Mouse (Mus musculus) WW6 (cell line): ENCODE data around the gene 6430550D23Rik.

Experiments used
- DNase-seq: peaks from one replicate; pipeline ENCODE4 v3.0.0-alpha.2; 2013; ENCODE audit warnings: low read depth, low spot score

6430550D23Rik gene

DNA sequence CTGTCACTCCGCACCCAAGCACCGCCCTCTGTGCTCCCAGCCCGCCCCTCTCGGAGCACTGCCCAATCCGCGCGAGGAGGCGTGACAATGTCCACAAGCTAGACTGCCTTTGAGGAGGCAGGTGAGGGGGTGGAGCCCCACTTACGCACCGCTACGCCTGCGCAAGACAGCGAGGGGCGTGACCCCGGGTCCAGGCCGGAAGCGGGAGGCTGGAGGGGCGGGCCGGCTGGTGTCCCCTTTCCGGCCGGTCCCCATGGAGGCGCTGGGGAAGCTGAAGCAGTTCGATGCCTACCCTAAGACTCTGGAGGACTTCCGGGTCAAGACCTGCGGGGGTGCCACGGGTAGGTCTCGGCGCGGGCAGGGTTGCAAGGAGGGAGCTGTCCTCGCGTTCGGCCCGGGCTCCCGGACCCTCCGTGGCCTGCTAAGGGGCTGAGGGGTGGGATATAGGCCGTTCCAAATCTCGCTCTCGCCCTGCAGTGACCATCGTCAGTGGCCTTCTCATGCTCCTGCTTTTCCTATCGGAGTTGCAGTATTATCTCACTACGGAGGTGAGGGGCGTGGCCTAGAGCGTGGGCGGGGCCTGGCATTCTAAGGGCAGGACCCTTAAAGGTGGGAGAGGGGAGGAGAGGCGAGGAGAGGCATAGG lies at the start of gene 6430550D23Rik, which contains the start of gene Ergic3:
TSS of gene 6430550D23Rik (minus strand) at position 90 of the 645 bp plus-strand sequence.
TSS of gene Ergic3 (plus strand) at position 158 of the 645 bp plus-strand sequence.
- DNase-seq, result peak; percentile 98

DNA sequence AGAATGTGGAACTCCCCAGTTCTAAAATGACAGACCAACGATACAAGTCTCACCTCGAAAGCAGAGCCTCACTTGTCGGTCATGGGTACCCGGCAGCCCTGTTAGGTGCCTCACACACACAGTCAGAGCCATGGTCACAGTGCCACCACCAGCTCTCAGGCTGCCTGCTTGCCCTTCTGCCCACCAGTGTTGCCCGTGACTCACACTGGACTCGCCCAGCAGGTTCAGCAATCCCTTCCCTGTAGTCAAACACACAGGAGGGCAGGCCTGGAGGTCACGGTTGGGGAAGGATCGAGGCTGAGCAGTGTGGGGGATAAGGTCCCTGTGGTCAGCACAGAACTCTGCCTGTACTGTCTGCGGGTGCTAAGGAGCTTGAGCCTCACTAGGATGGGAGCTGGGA lies 45.0 kb upstream of the 6430550D23Rik start, which contains the start of gene Fer1l4:
TSS of gene Fer1l4 (minus strand) at position 132 of the 400 bp plus-strand sequence.
- no peak for DNase-seq

DNA sequence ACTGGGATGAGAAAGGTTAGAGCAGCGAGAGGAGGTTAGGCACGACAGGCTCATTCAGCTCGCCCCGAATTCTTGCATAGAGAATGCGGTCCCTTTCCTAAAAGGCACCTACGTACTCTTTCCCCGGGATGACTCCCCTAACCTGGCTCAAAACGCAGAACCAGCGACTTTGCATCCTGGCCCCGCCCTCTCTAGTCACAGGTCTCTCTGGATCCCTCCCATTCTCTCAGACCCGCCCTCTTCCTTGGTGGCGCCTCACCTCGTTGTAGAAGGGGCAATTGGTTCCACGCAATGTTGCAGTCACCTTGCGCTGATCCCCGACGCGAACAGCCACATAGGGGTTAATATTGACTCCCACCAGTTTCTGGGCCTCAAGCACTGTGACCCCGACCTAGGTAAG lies 40.2 kb upstream of the 6430550D23Rik start:
- DNase-seq, result no peak

DNA sequence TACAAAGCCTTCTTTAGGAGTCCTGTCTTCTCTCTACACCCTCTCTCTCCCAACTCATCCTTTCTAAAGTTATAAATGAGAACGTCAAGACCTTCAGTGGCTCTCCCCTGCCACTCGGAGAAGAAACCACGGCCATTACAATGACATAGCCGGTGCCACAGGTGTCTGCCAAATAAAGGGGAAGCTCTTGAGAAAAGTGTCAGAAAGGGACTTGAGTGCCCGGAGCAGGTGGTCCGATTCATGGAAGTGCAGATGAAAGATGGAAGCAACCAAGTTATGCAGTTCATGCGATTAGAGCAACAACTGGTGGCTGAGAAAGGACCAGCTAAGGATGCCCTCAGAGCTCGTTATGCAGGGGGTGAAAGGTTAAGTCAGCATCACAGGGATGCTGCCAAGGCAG lies 35.1 kb upstream of the 6430550D23Rik start:
- no peak for DNase-seq

DNA sequence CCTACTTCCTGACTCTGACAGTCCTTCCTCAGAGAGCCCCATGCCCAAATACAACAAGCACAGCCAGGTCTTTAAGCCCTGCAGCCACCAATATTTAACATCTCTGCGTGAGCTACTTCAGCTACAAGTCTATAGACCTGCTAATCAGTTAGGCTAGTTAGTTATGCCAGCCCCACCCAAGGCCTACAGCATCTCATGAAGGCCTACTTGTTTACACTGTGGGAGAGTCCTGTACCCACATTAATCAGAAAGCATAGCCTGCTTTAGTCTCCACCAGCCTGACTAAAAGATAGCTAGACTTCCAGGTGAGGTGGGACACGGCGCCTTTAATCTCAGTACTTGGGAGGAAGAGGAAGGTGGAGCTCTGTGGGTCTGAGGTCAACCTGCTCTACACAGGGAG lies 31.6 kb upstream of the 6430550D23Rik start:
- DNase-seq, result no peak

DNA sequence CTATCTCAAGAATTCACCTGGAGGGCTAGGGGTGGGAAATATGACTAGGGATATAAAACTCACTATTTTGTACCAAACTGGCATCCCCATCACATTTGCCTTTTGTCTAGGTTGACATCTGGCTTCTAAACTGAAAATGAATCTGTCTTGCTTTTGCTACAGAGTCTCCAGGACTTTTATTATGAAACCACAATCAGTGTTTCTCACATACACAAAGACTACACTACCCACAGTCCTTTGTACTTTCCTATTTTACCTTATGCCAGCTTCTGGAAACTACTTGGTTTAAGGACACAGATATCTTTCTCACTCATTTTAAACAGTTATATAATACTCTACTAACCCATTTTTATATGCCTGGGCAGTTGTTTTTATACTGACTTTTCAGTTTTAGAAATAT lies 17.7 kb upstream of the 6430550D23Rik start:
- DNase-seq, result no peak

DNA sequence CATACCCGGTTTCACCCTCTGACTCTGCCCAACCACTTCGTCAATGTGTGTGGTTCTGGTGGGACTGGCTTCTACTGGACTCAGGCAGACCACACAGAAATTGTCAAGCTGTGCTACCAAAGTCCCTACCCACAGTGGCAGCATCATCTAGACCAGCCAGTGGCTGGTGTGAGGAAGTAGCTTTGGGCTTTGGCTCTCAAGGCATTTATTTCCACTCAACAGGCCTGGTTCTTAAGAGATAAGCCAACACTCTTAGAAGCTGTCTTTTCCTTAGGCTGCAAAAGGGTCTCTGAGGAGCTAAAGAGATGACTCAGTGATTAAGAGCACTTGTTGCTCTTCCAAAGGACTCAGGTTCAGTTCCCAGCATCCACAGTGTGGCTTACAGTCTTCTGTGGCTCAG lies 14.0 kb upstream of the 6430550D23Rik start:
- no peak for DNase-seq

DNA sequence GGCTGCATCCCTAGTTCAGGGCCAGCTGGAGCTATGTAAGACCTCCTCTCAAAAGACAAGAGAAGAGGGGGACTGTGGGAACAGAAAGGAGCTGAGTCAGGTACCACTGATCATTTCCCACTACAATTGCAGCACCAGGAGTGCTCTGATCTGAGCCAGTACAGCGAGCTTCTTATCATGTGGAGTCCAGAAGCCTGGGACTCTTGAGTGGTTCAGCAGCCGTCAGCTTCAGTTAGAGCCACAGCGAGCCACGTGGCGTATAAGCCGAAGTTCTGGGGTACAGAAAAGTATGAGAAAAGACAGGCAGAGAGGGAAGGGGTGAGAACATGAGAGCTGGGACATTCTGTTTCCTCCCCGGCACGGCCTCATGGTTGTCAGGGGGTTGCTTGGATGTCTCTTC lies 13.4 kb upstream of the 6430550D23Rik start:
- no peak for DNase-seq

DNA sequence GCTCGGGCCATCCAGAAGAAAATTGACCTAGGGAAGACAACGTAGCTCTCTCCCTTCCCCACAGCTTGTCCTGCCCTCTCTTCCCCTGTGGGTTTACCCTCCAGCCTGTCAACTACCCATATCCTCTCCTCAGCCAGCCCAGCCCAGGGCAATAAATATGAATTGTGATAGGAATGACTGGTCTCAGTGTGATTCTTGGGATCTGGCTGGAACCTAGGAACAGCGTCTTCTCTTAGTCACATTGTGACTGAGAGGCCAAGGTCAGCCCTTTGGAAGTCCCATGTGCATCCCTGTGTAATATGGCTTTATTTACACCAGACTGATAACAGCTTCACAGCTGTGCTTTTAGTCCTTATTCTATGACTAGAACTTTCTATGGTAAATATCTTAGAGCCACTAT lies 10.3 kb upstream of the 6430550D23Rik start:
- DNase-seq, result no peak

DNA sequence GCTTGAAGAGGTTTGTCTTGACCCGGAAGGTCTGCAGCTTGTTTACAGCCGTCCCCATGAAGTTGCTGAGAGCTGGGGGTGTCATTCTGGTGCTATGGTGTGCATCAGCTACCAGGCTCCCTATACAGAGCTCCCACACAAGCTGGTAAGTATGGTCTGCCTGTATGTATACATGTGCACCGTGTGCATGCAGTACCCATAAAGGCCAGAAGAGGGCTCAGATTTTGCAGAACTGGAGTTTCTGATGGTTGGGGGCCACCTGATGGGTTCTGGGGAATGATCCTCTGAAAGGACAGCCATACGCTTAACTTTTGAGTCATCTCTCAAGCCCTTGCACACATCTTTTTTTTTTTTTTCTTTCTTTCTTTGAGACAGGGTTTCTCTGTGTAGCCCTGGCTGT lies 2.4 kb downstream of the 6430550D23Rik start:
- peak; percentile 43 for DNase-seq

DNA sequence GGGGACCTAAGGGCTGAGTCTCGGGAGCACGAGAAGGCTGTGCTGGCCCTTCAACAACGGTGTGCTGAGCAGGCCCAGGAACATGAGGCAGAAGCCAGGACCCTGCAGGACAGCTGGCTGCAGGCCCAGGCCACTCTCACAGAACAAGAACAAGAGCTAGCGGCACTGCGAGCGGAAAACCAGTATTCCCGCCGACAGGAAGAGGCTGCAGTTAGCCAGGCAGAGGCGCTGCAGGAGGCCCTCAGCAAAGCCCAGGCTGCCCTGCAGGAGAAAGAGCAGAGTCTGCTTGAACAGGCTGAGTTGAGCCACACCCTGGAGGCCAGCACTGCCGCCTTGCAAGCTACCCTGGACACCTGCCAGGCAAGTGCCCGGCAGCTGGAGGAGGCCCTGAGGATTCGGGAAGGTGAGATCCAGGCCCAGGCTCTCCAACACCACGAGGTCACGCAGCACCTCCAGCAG lies 15.9 kb downstream of the 6430550D23Rik start:
- DNase-seq, result no peak

DNA sequence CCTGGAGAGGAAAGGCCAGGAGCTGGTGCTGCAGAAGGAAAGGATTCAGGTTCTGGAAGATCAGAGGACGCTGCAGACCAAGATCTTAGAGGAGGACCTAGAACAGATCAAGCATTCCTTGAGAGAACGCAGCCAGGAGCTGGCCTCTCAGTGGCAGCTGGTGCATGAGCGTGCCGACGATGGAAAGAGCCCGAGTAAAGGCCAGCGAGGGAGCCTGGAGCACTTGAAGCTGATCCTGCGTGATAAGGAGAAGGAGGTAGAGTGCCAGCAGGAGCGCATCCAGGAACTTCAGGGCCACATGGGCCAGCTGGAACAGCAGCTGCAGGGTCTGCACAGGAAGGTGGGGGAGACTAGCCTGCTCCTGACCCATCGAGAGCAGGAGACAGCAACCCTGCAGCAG lies 16.6 kb downstream of the 6430550D23Rik start:
- no peak for DNase-seq

DNA sequence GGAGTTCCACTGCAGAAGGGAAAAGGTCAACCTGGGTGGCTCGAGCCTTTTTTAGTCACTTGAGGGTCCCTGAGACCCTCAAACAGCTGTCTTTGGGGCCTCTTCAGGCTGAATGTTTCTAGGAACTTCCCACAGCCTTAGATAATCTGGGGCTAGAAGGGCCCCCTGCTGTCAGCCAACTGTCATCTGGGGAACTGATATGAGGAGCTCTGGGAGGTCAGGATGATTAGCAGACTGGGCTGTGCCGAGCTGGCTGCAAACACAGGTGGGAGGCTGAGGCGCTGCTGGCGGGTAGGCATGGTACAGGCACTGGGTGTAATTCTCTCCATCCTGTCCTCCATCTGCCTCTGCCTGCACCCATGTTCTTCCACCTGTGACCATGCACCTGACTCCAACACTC lies 18.7 kb downstream of the 6430550D23Rik start:
- DNase-seq, result no peak

DNA sequence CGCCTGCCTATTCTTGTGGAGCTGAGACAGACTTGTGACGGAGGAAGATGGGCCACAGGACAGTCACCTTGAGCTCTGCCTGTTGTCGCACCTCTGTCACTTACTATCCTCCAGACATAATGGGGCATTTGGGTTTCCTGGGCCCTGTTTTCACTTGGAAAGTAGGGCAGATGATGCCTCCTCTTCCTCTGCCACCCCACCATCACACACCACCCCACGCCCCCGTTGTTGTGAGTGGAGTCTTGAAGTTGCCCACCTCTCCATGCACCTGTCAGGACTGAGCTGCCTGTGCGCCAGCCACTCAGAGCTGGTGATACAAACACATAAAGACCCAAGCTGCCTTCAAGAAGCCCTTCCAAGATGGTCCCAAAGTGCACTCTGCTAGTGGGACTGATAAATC lies 20.6 kb downstream of the 6430550D23Rik start:
- DNase-seq, result no peak

DNA sequence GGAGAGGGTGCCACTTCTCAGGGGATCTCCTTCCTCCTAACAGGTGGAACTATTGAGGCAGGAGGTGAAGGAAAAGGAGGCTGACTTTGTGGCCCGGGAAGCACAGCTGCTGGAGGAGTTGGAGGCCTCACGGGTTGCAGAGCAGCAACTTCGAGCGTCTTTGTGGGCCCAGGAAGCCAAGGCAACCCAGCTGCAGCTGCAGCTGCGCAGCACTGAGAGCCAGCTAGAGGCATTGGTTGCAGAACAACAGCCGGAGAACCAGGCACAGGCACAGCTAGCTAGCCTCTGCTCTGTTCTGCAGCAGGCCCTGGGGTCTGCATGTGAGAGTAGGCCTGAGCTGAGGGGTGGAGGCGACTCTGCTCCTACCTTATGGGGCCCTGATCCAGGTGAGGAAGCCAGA lies 22.0 kb downstream of the 6430550D23Rik start:
- DNase-seq, result no peak

DNA sequence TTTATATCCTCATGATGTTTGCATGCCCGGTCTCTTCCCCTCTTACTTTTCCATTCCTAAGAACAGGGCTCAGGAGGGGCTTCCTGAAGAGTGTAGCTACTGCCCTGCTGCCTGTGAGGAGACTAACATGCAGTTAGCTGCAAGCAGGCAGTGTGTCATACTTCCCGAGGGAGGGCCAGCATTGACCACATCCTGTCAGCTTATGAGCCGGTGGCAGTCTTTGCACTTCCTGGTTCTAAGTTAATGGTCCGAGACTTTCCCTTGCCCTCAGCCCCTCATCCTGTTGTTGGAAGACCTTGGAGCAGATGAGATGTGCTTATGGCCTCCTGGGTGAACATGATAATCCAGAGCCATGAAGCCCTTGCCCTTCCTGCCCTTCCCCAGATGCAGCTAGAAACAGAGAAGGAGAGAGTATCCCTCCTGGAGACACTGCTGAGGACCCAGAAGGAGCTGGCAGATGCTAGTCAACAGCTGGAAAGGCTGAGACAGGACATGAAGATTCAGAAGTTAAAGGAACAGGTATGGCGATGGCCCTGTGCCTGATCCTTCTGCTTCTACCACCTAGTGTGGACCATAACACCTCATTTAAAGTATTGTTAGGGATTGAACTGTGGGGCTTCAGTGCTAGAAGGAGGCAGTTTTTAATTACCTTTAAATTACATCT lies 28.3 kb downstream of the 6430550D23Rik start:
- no peak for DNase-seq

DNA sequence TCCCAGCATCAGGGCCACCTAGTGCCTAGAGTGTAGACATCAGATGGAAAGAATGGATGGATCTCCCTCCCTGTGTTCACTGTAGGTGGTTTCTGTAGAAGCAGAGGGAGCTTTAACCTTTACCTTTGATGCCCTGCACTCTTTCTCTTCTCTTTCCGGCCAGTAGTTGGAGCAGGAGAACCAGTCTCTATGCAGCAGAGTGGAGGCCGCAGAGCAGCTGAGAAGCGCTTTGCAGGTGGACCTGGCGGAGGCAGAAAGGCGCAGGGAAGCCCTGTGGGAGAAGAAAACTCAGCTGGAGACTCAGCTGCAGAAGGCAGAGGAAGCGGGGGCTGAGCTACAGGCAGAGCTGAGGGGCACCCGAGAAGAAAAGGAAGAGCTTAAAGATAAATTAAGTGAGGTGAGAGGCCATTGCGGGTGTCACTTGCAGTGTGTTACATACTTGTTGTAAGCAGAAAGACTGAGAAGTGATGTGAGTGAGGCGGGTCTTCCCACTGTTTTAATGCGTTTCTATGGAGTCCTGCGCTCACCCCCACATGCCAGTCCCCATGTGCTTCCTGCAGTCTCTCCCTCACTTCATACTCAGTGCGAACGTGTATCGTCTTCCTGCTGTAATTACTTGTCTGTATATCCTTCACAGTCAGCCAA lies 33.6 kb downstream of the 6430550D23Rik start:
- no peak for DNase-seq

DNA sequence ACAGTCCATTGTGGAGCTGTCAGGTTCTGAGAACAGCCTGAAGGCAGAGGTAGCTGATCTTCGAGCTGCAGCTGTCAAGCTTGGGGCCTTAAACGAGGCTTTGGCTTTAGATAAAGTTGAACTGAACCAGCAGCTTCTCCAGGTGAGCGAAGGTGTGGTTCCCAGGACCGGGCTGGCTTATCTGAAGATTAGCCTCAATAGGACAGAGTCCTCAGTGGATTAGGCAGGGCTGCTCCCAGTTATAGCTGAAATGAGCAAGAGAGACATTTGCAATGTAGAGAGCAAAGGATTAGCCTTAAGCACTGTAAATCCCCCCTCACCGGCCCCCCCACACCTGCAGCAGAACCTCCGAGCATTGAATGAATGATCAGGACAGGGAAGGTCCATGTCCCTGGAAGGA lies 34.4 kb downstream of the 6430550D23Rik start:
- DNase-seq, result no peak

DNA sequence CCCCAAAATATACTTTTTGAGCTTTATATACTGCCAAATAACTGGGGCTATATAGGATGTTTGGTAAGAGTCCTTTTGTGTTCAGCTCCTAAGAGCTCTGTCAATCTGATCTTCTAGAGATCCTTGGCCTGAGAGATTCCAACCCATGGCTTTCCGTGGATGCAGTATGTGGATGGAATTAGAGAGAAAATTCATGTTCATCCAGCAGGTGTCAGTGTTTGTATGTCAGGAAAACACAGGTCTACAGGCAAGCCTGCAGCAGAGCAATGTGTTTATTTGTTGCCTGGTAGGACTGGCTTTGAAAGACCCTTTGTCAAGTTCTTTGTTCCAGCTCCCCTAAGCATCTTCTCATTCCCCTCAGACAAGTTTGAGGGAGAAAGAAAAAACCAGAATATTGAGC lies 44.8 kb downstream of the 6430550D23Rik start:
- no peak for DNase-seq

DNA sequence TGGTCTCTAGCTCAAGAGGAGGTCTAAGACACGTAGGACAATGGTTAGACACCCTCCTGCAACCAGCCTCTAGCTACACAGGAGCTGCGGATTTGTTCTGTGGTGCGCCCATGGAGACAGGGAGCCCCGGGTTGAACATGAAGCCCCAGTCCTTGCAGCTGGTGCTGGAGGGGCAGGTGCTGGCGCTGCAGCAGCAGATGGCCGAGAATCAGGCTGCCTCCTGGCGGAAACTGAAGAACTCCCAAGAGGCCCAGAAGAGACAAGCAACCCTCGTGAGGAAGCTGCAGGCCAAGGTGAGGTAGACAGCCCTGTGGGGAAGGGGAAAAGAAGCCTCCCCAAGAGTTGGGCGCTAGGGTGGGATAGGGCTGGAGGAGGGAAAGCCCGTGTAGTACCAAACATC lies 45.9 kb downstream of the 6430550D23Rik start:
- DNase-seq, result no peak

DNA sequence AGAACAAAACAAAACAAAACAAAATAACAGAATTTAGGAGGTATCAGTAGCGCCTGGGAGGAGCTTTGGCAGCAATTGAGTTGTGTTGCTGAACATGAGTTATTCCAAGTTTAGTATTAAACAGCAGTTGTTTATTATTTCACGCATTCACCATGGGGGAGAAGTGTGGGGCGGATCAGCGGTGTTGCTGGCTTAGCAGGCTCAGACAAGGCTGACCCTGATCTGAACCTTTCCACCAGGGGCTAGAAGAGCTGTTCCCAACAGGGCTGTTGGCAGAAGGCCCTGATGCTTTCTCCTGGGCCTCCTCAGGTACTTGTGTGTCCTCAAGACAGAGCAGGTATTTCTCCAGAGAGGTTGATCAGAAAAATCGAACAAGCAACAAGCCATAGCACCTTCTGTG lies 47.8 kb downstream of the 6430550D23Rik start:
- no peak for DNase-seq

DNA sequence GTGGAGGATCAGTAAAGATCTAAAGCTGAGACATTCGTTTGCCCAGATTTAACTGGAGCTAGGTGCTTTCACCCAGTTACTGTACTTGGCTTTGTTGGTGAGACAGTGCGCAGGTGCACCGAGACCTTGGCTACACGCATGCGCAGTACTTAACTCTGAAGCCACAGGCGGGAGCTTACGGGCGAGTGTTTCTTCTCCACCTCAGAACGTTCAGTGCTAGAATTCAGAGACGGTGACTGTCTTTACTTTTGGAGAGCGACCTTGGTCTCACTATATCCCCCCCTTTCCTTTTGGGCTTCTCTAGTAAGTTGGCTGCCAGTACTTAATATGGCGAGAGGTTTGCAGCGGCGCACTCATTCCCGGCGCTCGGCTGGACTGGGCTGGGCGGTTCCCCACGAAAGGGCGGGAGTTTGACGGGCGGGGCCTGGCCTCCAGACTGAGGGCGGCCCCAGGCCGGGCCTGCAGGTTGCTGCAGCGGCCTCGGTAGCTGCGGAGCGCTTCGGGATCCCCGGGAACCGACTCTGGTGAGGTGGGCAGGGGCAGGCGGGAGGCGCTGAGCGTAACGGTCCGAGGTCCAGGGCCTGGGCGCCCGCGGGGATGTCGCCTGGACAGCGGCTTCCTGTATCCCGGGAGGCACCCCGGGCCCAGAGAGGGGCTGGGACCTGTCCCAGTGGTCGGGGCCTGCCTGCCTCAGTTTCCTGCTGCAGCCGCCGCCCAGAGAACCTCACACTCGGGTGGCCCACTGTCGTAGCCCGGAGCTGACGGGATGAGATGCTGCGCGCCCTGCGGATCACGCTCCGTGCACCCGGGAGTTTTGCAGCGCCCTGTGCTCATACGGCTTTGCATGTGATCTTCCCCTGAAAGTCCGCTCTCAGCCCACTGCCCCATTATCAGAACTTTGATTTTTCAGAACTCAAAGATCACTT lies 51.4 kb downstream of the 6430550D23Rik start, which contains the start of gene Cep250:
TSS of gene Cep250 (plus strand) at position 325 of the 926 bp plus-strand sequence.
- DNase-seq, result peak; percentile 79
